Mouse (Mus musculus) neural tube, embryonic 15.5 days (tissue): ENCODE results near the gene Zg16. TPM values are rescaled to one million over a fixed set of nuclear protein-coding genes. Genes with fewer than 3 reads are reported as not detected.
A peak's percentile ranks its signal among the peaks of the same experiment; 100 is the strongest.

Experiments
- ATAC-seq: fragments of 200-750 bp; cut with Nextera tagmentation; 2 replicates; pipeline ENCODE4 v1.8.0; 2017; ENCODE audit warnings: mild to moderate bottlenecking, moderate TSS enrichment, moderate library complexity; ENCODE audit not compliant: low FRiP score
- H3K27ac ChIP-seq: fragments of 300-500 bp; sonication (generic); replicated peaks from 2 replicates; pipeline ENCODE4 v1.5.1; 2015; ENCODE audit warnings: mild to moderate bottlenecking, inconsistent platforms
- H3K27me3 ChIP-seq: fragments of 300-500 bp; sonication (generic); replicated peaks from 2 replicates; pipeline ENCODE4 v1.6.1; 2015; ENCODE audit warnings: inconsistent platforms
- H3K36me3 ChIP-seq: fragments of 300-500 bp; sonication (generic); 2 replicates; pipeline ENCODE4 v1.6.1; 2015; ENCODE audit warnings: inconsistent platforms
- H3K4me1 ChIP-seq: fragments of 300-500 bp; sonication (generic); 2 replicates; pipeline ENCODE4 v1.6.1; 2015; ENCODE audit warnings: inconsistent platforms
- H3K4me2 ChIP-seq: fragments of 300-500 bp; sonication (generic); 2 replicates; pipeline ENCODE4 v1.6.1; 2015; ENCODE audit warnings: inconsistent platforms, mild to moderate bottlenecking, moderate library complexity
- H3K4me3 ChIP-seq: fragments of 300-500 bp; sonication (generic); replicated peaks from 2 replicates; pipeline ENCODE4 v1.5.1; 2015; ENCODE audit warnings: mild to moderate bottlenecking, inconsistent platforms
- H3K9ac ChIP-seq: fragments of 300-500 bp; sonication (generic); replicated peaks from 2 replicates; pipeline ENCODE4 v1.6.1; 2015; ENCODE audit warnings: mild to moderate bottlenecking, inconsistent platforms
- H3K9me3 ChIP-seq: fragments of 300-500 bp; sonication (generic); replicated peaks from 2 replicates; pipeline ENCODE4 v1.6.1; 2016; ENCODE audit warnings: inconsistent platforms
- WGBS: fragments of 180-500 bp; shearing (Covaris S2); methylation state at CpG from one replicate; pipeline ENCODE4 v1.1.7; 2015; ENCODE audit warnings: mixed read lengths; 5-methylcytosine and 5-hydroxymethylcytosine counted together
- polyA plus RNA-seq: library from polyadenylated mRNA; unstranded; fragments of >200 nt; fragmentation: Nextera tagmentation; extraction: Ambion mirVana; gene quantifications from 2 replicates; pipeline ENCODE4 v1.2.1, GENCODE M21; 2015

The Zg16 gene
- polyA plus RNA-seq, 1 experiment from 2014 or later: not detected

DNA sequence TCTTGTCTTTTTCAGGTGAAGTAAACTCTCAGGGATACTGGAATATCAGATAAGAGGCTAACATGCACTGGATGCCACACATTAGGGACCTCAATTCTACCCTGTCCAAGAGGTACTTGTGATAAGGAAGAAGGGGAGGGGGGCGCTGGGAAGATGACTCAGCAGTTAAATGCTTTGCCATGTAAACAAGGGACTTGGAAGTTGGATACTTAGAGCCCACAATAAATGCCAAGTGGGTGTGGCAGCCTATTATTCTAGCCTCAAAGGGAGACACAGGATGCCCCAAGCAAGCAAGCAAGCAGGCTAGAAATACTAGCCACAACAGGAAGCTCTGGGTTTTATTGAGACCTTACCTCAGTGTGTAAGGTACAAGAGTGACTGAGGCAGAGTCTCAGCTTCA, 55.9 kb downstream of the Zg16 start:
- no peak overlapping the region for H3K4me3 ChIP-seq
- H3K9me3 ChIP-seq: no peaks in the 10 kb centered on the region
- no peak for ATAC-seq
- H3K9ac ChIP-seq: no peak overlapping the region
- H3K4me1 ChIP-seq: peaks cover 16% of the 10 kb centered on the region
- WGBS: 50% methylated on average over 1 of the region's 1 CpGs
- H3K27me3 ChIP-seq: no peaks in the 10 kb centered on the region
- H3K4me2 ChIP-seq: no peak overlapping the region
- H3K36me3 ChIP-seq: no peaks in the 10 kb centered on the region
- no peak overlapping the region for H3K27ac ChIP-seq

DNA sequence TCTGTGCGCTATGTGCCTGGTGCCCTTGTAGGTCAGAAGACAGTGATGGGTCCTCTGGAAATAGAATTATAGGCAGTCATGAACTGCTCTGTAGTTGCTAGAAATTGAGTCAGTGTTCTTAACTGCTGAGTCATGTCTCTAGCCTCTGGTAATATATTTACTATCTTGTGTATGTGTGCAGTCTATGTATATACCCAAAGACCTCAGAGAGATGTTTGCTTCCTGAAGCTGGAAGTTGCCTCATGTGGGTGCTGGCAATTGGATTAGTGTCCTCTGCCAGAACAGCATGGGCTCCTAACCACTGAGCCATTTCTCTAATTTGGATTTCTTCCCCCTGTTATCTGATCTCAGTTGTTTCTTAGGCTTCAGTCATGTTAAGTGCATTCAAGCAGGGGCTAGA, 57.0 kb downstream of the Zg16 start:
- 100% methylated on average over 1 of the region's 1 CpGs for WGBS
- no peak for ATAC-seq

DNA sequence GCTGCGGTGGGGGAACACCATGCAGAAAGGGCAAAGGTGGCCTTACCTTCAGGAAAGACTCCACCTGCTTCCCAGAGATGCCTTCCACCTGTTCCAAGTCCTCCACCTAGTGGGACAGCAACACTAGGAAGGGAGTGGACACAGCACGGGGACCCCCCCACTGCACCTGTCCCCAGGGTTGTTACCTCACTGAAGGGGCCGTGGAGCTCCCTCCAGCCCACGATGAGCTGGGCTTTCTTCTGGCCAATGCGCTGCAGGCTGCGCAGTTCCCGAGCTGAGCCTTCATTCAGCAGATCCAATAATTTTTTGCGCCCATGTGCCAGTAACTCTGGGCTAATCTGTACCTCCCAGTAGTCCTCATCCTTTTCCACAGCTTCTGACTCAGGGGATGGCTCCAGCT, 59.2 kb downstream of the Zg16 start:
- Histone ChIP-seq H3K36me3 (peaks cover 12% of the 10 kb centered on the region), H3K4me1 (peaks cover 40% of the 10 kb centered on the region), H3K4me3 (peak overlapping the region; percentile 65), H3K9ac (peak overlapping the region; percentile 60), H3K27me3 (no peaks in the 10 kb centered on the region), H3K9me3 (no peaks in the 10 kb centered on the region), H3K27ac (peak overlapping the region; percentile 100), H3K4me2 (peak overlapping the region; percentile 90)
- no peak; the same call in none of the 2 replicates for ATAC-seq
- 54% methylated on average over 8 of the region's 8 CpGs for WGBS

More for the DNA sequence above, 57.0 kb downstream of the Zg16 start:
- Histone ChIP-seq H3K27ac (no peak overlapping the region), H3K4me2 (no peak overlapping the region), H3K9me3 (no peaks in the 10 kb centered on the region), H3K4me1 (peaks cover 17% of the 10 kb centered on the region), H3K9ac (no peak overlapping the region), H3K4me3 (no peak overlapping the region), H3K36me3 (no peaks in the 10 kb centered on the region), H3K27me3 (no peaks in the 10 kb centered on the region)

DNA sequence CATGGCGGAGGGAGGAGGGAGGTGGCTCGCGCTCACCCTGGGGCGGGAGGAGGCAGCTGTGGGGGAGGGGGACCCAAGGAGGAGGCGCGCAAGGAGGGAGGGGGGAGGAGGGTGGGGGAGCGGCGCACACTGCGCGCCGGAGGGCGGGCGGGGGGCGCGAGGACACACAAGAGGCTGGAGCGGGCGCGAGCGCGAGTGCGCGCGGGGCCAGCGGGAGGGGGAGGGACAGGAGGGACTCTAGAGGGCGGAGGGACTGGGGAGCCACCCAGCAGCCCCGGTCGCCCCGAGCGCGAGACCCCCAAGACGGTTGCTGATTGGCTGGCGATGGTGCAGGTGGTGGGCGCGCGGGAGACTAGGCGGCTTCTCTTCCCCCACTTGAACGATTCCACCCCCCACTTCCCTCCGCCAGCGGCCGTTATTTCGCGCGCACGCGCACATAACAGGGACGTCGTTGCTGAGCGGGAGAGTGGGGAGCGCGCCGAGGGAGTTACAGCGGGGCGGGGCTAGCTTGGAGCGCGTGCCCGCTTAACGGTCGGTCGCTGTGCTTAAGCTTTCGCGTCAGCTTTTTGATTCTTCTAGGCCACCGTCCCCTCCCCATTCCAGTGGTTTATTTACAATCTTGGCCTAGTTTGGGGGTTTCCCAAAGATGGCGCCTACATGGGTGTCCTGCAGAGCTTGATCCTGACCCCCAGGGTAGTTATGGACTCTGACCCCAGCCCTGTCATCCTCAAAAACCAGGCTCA, 60.0 kb downstream of the Zg16 start, which contains the start of gene Maz:
Gene Maz, minus strand, starts transcription at position 54 of the 743 bp plus-strand sequence.
- peaks cover 47% of the 10 kb centered on the region for H3K4me1 ChIP-seq
- peak within 1 kb of the TSS; percentile 99 for H3K9ac ChIP-seq
- H3K27me3 ChIP-seq: no peaks in the 10 kb centered on the region
- peak within 1 kb of the TSS; percentile 90 for H3K4me2 ChIP-seq
- H3K36me3 ChIP-seq: peaks cover 19% of the 10 kb centered on the region
- WGBS: under 1% methylated on average over 42 of the region's 63 CpGs
- peak within 1 kb of the TSS; percentile 100 for H3K27ac ChIP-seq
- peak within 1 kb of the TSS; percentile 65 for H3K4me3 ChIP-seq
- peak; percentile 93 for ATAC-seq
- H3K9me3 ChIP-seq: no peaks in the 10 kb centered on the region

DNA sequence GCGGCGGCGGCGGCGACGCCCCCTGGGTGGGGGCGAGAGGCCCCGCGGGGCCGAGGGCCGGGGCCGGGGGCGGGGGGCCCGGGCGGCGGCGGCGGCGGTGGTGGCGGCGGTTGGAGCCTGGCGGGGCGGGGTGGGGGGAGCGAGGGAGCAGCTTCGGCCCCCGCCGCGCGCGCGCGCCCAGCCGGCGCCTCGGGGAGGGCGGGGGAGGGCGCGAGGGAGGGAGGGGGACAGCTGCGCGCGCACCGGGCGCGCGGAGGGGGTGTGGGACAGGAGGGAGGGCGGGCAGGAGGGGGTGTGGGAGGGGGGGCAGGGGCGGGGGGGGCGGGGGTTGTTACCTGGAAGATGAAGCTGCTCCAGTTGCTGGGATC, 60.5 kb downstream of the Zg16 start:
- Histone ChIP-seq H3K4me1 (peaks cover 52% of the 10 kb centered on the region), H3K4me3 (peak overlapping the region; percentile 65), H3K27ac (peak overlapping the region; percentile 100), H3K36me3 (peaks cover 23% of the 10 kb centered on the region), H3K4me2 (peak overlapping the region; percentile 90), H3K9ac (peak overlapping the region; percentile 99), H3K27me3 (no peaks in the 10 kb centered on the region), H3K9me3 (no peaks in the 10 kb centered on the region)
- 0 out of 2 replicates have a peak, but pooled peaks have one; percentile 1 for ATAC-seq
- 0% methylated on average over 4 of the region's 48 CpGs for WGBS

DNA sequence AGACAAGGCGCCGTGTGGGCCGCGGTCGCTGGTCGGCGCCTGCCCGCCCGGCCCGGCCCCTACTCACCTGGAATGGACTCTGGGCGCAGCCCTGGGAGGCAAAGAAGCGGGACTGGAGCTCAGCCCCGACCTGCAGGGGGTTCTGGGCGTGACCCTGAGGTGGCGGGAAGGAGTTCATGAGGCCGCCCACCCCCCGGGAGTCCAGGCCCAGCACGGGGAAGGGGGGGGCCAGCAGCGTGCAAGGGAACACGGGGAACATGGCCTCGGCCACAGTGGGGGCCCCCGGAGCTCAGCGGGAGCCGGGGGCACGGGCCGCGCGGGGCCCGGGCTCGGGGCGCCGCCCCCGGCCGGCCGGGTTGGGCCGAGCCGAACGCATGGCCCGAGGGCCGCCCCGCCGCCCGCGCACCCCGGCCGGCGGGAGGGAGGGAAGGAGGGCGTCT, 60.9 kb downstream of the Zg16 start:
- Histone ChIP-seq H3K9ac (peak overlapping the region; percentile 99), H3K4me3 (peak overlapping the region; percentile 65), H3K4me2 (peak overlapping the region; percentile 90), H3K4me1 (peaks cover 56% of the 10 kb centered on the region), H3K9me3 (no peaks in the 10 kb centered on the region), H3K36me3 (peaks cover 23% of the 10 kb centered on the region), H3K27ac (peak overlapping the region; percentile 100), H3K27me3 (no peaks in the 10 kb centered on the region)
- 0 out of 2 replicates have a peak, but pooled peaks have one; percentile 1 for ATAC-seq
- WGBS: 0% methylated on average over 19 of the region's 48 CpGs

DNA sequence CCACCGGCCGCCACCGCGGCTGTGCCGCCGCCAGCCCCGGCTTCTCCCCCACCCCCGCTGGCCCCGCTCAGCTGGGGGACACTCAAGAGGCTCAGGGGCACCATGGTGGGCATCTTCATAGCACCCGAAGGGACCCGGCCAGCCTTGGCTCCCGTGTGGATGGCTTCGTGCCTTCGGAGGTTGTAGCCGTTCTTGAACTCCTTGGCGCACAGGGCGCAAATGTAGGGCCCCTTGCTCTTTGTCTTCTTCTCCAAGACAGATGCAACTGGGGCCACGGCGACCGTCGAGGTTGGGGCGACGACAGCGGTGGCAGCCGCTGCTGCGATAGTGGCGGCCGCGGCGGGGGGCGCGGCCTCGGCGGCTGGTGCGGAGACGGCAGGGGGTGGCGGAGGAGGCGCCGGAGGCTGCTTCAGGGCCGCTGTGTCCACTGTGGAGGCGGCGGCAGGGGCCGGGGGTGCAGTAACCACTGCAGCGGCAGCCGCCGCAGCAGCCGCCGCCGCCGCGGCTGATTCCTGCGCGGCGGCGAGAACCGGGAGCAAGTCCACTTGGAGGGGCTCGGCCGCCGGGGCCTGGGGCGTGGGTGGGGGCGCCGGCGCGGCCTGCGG, 61.5 kb downstream of the Zg16 start:
- peaks cover 61% of the 10 kb centered on the region for H3K4me1 ChIP-seq
- WGBS: under 1% methylated on average over 60 of the region's 65 CpGs
- peak overlapping the region; percentile 99 for H3K9ac ChIP-seq
- ATAC-seq: no peak
- peak overlapping the region; percentile 65 for H3K4me3 ChIP-seq
- peaks cover 23% of the 10 kb centered on the region for H3K36me3 ChIP-seq
- peak overlapping the region; percentile 100 for H3K27ac ChIP-seq
- H3K9me3 ChIP-seq: no peaks in the 10 kb centered on the region
- peak overlapping the region; percentile 90 for H3K4me2 ChIP-seq
- H3K27me3 ChIP-seq: no peaks in the 10 kb centered on the region

DNA sequence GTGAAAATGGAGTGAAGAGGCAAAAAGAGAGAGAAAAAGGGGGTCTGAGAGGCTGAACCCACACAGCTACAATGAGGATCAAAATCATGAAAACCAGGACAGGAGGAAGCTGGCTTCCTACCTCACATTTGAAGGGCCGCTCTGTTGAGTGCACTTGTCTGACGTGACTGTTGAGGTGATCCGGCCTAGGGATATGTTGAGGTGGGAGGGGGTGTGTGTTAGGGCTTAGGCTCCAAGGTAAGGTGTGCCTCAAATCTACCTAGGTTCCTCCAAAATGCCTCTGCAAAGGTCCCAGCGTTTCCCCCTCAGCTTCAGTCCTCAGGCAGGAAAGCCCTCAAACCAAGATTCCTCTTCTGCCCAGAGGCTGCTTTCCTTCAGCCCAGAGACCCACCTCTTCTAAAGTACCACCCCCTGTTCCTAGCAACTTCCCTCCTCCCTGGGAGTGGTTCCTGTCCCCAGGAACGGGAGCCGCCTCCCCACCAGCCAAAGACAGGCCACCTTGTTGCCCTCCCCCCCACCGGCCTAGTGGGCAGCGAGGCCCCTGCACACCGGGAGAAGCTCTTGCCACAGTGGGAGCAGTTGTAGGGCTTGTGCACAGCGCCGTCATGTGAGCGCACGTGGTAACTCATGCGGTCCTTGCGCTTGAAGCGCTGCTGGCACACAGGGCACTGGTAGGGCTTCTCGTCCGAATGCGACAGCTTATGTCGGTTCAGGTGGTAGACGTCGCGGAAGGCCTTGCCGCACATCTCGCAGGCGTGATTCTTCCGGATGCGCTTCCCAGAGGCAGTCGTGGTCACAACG, 62.2 kb downstream of the Zg16 start:
- Histone ChIP-seq H3K4me2 (peak overlapping the region; percentile 90), H3K9me3 (no peaks in the 10 kb centered on the region), H3K9ac (peak overlapping the region; percentile 99), H3K27ac (peak overlapping the region; percentile 100), H3K36me3 (peaks cover 23% of the 10 kb centered on the region), H3K27me3 (no peaks in the 10 kb centered on the region), H3K4me3 (peak overlapping the region; percentile 65), H3K4me1 (peaks cover 68% of the 10 kb centered on the region)
- peak; percentile 29 for ATAC-seq
- under 1% methylated on average over 30 of the region's 30 CpGs for WGBS

DNA sequence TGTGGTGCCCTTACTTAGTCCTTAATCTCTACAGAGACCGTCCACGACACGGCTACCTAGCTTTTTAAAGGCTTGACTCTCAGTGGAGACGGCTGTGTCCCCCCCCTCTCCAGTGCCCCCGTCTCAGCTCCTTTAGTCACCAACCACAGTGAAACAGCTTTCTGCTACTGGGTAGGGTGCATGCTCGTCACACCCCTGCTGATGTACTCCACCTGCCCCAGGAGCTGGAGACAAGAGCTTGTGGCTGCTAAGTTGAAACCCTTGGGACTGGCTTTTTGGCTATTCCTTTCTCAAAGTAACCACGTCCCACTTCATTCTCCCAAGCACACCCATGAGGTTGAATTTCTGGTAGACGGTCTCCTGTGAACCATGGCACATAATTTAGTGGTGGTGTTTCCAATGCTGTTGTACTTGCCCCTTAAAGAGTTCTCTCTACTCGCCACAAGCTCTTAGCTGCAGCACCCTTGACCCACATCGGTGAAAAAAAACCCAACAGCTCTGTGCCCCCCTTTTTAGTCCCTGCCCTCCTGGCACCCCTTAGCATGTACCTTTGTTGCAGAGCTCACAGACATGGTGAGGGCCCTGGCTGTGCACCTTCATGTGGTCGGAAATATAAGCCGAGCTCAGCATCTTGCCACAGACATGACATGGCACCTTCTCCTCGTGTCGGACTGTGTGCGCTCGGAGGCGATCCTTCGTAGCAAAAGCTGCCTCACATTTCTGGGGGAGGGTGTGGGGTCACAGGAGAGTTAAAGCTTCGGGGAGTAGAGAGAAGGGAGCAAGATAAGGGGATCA, 63.0 kb downstream of the Zg16 start:
- ATAC-seq: no peak
- H3K4me1 ChIP-seq: peaks cover 76% of the 10 kb centered on the region
- peaks cover 23% of the 10 kb centered on the region for H3K36me3 ChIP-seq
- peak overlapping the region; percentile 100 for H3K27ac ChIP-seq
- peak overlapping the region; percentile 65 for H3K4me3 ChIP-seq
- H3K9me3 ChIP-seq: no peaks in the 10 kb centered on the region
- H3K9ac ChIP-seq: peak overlapping the region; percentile 99
- H3K4me2 ChIP-seq: peak overlapping the region; percentile 90
- 27% methylated on average over 19 of the region's 19 CpGs for WGBS
- H3K27me3 ChIP-seq: no peaks in the 10 kb centered on the region

DNA sequence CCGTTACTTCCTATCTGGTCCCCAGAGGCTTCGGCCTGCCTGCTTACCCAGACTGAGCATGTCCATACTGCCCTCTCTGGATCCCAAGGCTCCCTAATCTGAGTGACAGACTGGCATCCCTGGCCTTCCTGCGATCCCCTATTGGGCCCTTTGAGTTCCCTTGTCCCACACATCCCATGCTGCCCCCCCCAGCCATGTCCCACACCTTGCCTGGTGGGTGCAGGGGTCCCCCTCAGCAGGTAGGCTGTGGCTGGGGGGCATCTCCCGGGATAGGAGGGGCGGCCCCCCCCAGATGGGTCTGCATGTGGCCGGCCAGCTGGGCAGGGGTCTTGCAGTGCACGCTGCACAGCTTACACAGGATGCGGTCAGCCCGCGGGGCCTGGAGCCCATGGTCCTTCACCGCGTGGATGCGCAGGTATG, 63.8 kb downstream of the Zg16 start:
- ATAC-seq: no peak
- H3K9me3 ChIP-seq: no peaks in the 10 kb centered on the region
- H3K4me3 ChIP-seq: peak overlapping the region; percentile 65
- 75% methylated on average over 13 of the region's 13 CpGs for WGBS
- H3K4me2 ChIP-seq: peak overlapping the region; percentile 90
- H3K9ac ChIP-seq: peak overlapping the region; percentile 99
- no peaks in the 10 kb centered on the region for H3K27me3 ChIP-seq
- peak overlapping the region; percentile 33; the same call in 1 of the 2 replicates for H3K27ac ChIP-seq
- H3K4me1 ChIP-seq: peaks cover 77% of the 10 kb centered on the region
- H3K36me3 ChIP-seq: peaks cover 23% of the 10 kb centered on the region
